Comparison of ENCODE assay signal across 23 mouse cellular contexts in genomic region chr17:83127842-83128241, GRCm38 (mm10).
DNase-seq lines count a peak whose midpoint lies in the region; ATAC-seq and TF ChIP-seq lines count a peak whose summit lies in the region.
"Had no signal": no experiment of that assay in that cellular context is flagged by ENCODE, and none has a peak within 500 bp of the region (broad histone marks: within the 10 kb centered on the region; RNA-seq: fewer than 3 reads in every experiment).

No protein-coding gene starts in this region.

- H3K9ac ChIP-seq in hindbrain, postnatal 0 days (replicated peaks; ENCODE audit: low read length) = no peak overlapping the region
- H3K9ac ChIP-seq: embryonic facial prominence, embryonic 13.5 days; forebrain, embryonic 13.5 days; heart, embryonic 13.5 days; kidney, embryonic 15.5 days had no signal

- no peak overlapping the region for H3K4me2 ChIP-seq in hindbrain, postnatal 0 days (ENCODE audit: low read depth, low read length)
- H3K4me2 ChIP-seq: embryonic facial prominence, embryonic 13.5 days; forebrain, embryonic 13.5 days; heart, embryonic 13.5 days; kidney, embryonic 15.5 days had no signal

- H3K4me3 ChIP-seq in hindbrain, embryonic 10.5 days = no peak overlapping the region
- no peak overlapping the region for H3K4me3 ChIP-seq in hindbrain, postnatal 0 days (ENCODE audit: low read length)
- no peak overlapping the region for H3K4me3 ChIP-seq in limb, embryonic 10.5 days
- no peak overlapping the region for H3K4me3 ChIP-seq in layer of hippocampus, adult 2 months
- H3K4me3 ChIP-seq: embryonic facial prominence, embryonic 13.5 days; erythroblast, embryonic 14.5 days; forebrain, embryonic 13.5 days; heart, embryonic 13.5 days; kidney, embryonic 15.5 days; left cerebral cortex, adult 2 months; myocyte had no signal

- H3K4me1 ChIP-seq in hindbrain, embryonic 10.5 days (replicated peaks) = peaks cover 76% of the 10 kb centered on the region
- H3K4me1 ChIP-seq in hindbrain, postnatal 0 days (ENCODE audit: insufficient read depth, low read length) = peaks cover 10% of the 10 kb centered on the region
- H3K4me1 ChIP-seq in limb, embryonic 10.5 days = peaks cover 82% of the 10 kb centered on the region

- H3K36me3 ChIP-seq in hindbrain, embryonic 10.5 days = no peaks in the 10 kb centered on the region
- H3K36me3 ChIP-seq in hindbrain, postnatal 0 days (ENCODE audit: insufficient read depth, low read length) = no peaks in the 10 kb centered on the region
- no peaks in the 10 kb centered on the region for H3K36me3 ChIP-seq in limb, embryonic 10.5 days
- H3K36me3 ChIP-seq: embryonic facial prominence, embryonic 13.5 days; heart, embryonic 13.5 days; kidney, embryonic 15.5 days had no signal

- DNase-seq in hindbrain, embryonic 10.5 days (ENCODE audit: low spot score) = no peak
- no peak for DNase-seq in hindbrain, postnatal 0 days (ENCODE audit: low spot score)
- DNase-seq in retina, embryonic 14.5 days (ENCODE audit: low spot score) = peak; percentile 67
- no peak for DNase-seq in retina, postnatal 1 day
- no peak for DNase-seq in limb, embryonic 10.5 days (ENCODE audit: low spot score)
- DNase-seq in frontal cortex, postnatal 25 days (ENCODE audit: low spot score in 2 of 2) = no peak
- DNase-seq in layer of hippocampus, adult 2 months (ENCODE audit: low spot score in 2 of 2) = no peak
- DNase-seq: adrenal gland, postnatal 25 days; cerebellum, adult 11 months; cerebellum, postnatal 14 days; gastrocnemius, postnatal 10 days; heart, adult 11 months; kidney, adult 11 months; lung, postnatal 4 days; right cerebral cortex, postnatal 14 days had no signal

- peak overlapping the region; percentile 47 for H3K27ac ChIP-seq in hindbrain, embryonic 10.5 days
- H3K27ac ChIP-seq in hindbrain, postnatal 0 days = no peak overlapping the region
- H3K27ac ChIP-seq in limb, embryonic 10.5 days = peak overlapping the region; percentile 43; the same call in 1 of the 2 replicates
- no peak overlapping the region for H3K27ac ChIP-seq in layer of hippocampus, adult 2 months
- H3K27ac ChIP-seq: embryonic facial prominence, embryonic 13.5 days; forebrain, embryonic 13.5 days; heart, embryonic 13.5 days; kidney, embryonic 15.5 days; left cerebral cortex, adult 2 months; stomach, postnatal 0 days had no signal

- no peak for ATAC-seq in hindbrain, postnatal 0 days

- H3K9me3 ChIP-seq in hindbrain, embryonic 10.5 days = no peaks in the 10 kb centered on the region
- H3K9me3 ChIP-seq in hindbrain, postnatal 0 days (ENCODE audit: low read length) = no peaks in the 10 kb centered on the region
- H3K9me3 ChIP-seq in limb, embryonic 10.5 days (replicated peaks) = no peaks in the 10 kb centered on the region
- H3K9me3 ChIP-seq: embryonic facial prominence, embryonic 13.5 days; forebrain, embryonic 13.5 days; kidney, embryonic 15.5 days had no signal

- WGBS in hindbrain, embryonic 10.5 days = 46% methylated on average over 6 of the region's 6 CpGs
- 47% methylated on average over 6 of the region's 6 CpGs for WGBS in hindbrain, postnatal 0 days
- 40% methylated on average over 6 of the region's 6 CpGs for WGBS in limb, embryonic 10.5 days

- H3K27me3 ChIP-seq in hindbrain, embryonic 10.5 days (ENCODE audit: insufficient read depth, poor library complexity, severe bottlenecking) = peaks cover 33% of the 10 kb centered on the region
- no peaks in the 10 kb centered on the region for H3K27me3 ChIP-seq in hindbrain, postnatal 0 days (ENCODE audit: insufficient read depth, low read length)
- H3K27me3 ChIP-seq in limb, embryonic 10.5 days (ENCODE audit: low read depth, poor library complexity, severe bottlenecking) = peaks cover 88% of the 10 kb centered on the region
- H3K27me3 ChIP-seq: forebrain, embryonic 13.5 days; heart, embryonic 13.5 days; kidney, embryonic 15.5 days had no signal

- no peak for TF ChIP-seq CTCF in hindbrain, postnatal 0 days (IDR thresholded peaks at IDR 0.05; ENCODE audit: low read depth)
- no peak for TF ChIP-seq CTCF in layer of hippocampus, adult 2 months (conservative IDR thresholded peaks at IDR 0.05)

Comparison
In these comparisons a context has a peak if more than half of its experiments do, and no peak if none do; other contexts are left out.
1. H3K27ac ChIP-seq: peak in hindbrain, embryonic 10.5 days (single experiment) and limb, embryonic 10.5 days (single experiment); none in hindbrain, postnatal 0 days (single experiment) and layer of hippocampus, adult 2 months (single experiment).